Mouse (Mus musculus) left cerebral cortex, adult 18-20 months (tissue): ENCODE results near the gene Mvk. TPM values are rescaled to one million over a fixed set of nuclear protein-coding genes. Genes with fewer than 3 reads are reported as not detected.

ENCODE experiments used
- DNase-seq, 2 experiments: peaks; one replicate each; pipeline ENCODE4 v3.0.0; 2021 to 2022; ENCODE audit warnings: low spot score in 2 of 2, mixed read lengths in 1 of 2
- long read RNA-seq, 2 experiments: library from polyadenylated mRNA; stranded (forward); transcript quantifications; one replicate each; pipeline ENCODE4 v2.0.0; 2021
- total RNA-seq, 2 experiments: library from RNA; stranded (reverse); gene quantifications; 2 replicates each; pipeline ENCODE4 v1.2.3; 2021

Mvk gene
- total RNA-seq: 10 to 100 TPM; 26.9 to 30.9 TPM
- long read RNA-seq, experiment 1, transcript Mvk-201 (11 exons, 1,660 nt): major isoform, 18 of 37 reads
- long read RNA-seq, experiment 1, partial matches to known transcripts: 14 of 37 reads
- long read RNA-seq, experiment 1, other reads (novel, unspliced or antisense): 4 of 37 reads
- long read RNA-seq, experiment 2, transcript Mvk-201 (11 exons, 1,660 nt): major isoform, 13 of 28 reads
- long read RNA-seq, experiment 2, partial matches to known transcripts: 11 of 28 reads
- long read RNA-seq, experiment 2, other reads (novel, unspliced or antisense): 2 of 28 reads

DNA sequence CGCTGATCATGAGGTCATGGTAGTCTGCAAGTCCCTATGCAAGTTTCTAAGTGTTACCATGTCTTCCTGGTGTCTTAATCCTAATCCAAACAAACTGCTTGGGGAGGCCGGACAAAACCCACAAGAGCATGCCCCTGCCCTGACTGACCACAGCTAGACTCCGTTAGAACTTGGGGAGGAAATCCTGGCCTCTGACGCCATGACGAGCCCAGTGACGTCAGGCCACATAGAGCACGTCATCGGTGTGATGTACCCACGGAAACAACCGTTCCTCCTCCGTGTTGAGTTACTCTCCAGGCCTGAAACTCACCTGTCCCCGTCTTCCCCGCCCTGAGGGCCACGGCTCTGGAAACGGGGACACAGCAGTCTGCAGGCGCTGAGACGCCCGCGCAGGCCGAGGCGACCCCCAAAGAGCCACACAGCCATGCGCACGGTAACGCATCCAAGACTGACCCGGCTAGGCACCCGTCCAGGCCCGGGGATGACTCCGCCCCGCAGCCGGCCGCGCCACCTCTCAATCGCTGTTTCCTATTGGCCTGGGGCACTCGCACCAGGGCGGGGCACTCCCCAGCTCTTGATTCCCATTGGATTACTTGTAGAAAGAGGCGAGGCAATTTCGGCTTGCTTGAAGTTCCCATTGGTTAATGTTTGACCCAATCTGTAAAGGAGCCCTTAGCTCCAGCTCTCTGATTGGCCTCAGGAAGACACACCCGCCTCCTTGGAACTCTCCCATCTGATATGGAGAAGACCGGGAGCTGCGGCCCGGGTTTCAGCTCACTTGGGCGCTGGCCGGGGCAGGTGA lies at the start of gene Mvk, which contains the start of gene Mmab:
Gene Mvk (plus strand): TSS at position 704 of the 802 bp plus-strand sequence.
Gene Mmab (minus strand): TSS at position 495 of the 802 bp plus-strand sequence.
- DNase-seq: peak; percentile 96 to 97

- DNase-seq: no peak
Measured at GRCm38 (mm10) chr5:114406592-114406991, 37.5 kb upstream of the Mvk start.

DNA sequence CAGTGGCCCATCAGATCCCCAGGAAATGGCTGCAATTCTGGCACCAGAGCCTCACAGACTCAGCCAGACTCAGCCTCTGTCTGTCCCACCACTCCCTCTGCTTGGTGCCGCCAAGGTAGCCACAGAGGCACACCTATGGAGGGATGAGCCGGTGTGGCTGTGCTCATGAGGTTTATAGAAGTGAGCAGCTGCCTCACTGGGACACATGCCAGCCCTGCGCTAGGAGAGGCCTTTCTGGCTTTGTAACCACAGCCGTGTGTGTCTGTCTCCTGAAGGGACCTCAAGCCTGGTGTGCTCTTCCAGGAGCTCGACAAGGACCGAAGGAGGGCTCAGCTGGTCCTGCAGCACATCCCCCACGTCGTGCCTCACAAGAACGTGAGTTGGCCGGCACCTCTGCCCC lies 36.8 kb upstream of the Mvk start:
- DNase-seq: no peak

DNA sequence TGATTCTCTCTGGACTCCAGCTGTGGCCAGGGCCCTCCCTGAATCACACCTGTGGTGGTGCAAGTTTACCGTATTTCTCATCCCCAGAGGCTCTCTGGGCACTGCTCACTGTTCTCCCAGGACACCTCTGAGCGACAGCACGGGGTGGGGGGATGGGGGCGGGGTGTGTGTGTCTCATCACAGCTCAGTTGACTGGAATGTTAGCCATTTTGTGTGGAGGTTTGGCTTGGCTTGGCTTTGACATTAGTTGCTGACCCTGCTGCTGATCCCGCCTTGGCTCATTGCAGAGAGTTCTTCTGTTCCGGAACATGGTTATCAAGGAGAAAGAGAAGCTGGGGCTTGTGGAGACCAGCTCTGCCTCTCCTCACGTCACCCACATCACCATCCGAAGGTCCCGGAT lies 36.3 kb upstream of the Mvk start:
- DNase-seq: no peak

DNA sequence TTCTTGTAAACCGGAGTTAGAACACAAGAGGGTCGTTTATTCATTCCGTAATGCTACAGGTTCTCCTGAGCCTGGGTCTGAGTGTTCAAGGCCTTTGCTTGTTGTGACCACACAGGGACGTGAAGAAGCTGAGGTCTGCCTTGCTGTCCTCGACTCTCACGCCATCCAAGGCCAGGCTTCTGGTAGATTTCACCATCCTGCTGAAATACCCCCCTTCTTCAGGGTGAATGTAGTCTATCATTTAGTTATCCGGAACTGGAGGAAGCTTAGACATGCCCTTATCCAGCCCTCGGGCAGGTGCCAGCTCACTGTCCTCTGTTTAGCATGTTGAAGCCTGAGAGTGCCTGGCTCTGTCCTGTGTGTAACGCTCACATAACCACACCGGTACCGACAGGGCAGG lies 35.2 kb upstream of the Mvk start:
- DNase-seq: no peak

- DNase-seq: no peak
Measured at GRCm38 (mm10) chr5:114410429-114410828, 33.6 kb upstream of the Mvk start.

DNA sequence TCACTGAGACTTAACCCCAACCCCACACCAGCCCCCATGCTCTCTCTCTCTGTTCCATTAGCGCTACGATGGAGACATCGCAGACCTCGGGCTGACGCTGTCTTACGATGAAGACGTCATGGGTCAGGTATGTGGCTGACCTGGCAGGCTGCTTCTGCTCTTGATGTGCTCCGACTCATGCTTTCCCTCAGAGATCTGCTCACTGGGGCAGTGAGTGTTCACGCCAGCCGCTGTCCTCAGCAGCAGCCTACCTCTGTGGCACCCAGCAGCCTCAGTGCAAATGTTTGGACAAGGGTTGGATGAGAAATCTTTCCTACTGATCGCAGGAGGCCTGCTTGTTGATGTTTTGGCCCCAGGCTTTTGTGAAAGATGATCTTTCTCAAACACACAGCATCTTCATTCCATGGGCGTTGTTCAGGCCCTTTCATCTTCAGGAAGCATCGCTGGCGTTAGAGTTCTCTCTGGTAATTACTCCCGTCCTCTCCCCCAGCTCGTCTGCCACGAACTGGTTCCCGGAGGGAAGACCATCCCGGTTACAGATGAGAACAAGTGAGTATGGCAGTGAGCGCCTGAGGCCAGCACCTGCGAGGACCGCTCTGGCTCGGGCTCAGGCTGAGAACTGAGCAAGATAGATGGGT lies 31.6 kb upstream of the Mvk start:
- DNase-seq: no peak

GRCm38 (mm10) chr5:114413067-114413735 lies 30.9 kb upstream of the Mvk start:
- DNase-seq: no peak

DNA sequence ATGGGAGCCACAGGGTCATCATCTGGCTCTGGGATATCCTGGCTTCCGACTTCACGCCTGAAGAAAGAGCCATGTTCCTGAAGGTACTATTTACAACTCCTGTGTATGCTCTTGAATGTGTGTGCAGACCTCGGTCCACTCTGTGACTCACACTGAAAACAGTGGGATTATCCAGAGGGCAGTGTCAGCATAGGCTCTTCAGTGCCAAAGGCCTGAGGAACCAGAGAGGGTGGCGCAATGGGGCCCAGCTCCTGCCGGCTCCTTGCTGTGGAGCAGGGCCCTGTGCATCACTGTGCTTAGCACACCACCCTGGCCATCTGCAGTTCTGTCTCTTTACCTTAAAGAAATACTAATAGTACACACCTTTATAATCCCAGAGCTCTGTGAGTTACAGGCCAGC lies 28.5 kb upstream of the Mvk start:
- no peak for DNase-seq

- no peak for DNase-seq
Measured at GRCm38 (mm10) chr5:114416855-114417254, 27.2 kb upstream of the Mvk start.

GRCm38 (mm10) chr5:114418541-114418940 lies 25.5 kb upstream of the Mvk start:
- no peak for DNase-seq

DNA sequence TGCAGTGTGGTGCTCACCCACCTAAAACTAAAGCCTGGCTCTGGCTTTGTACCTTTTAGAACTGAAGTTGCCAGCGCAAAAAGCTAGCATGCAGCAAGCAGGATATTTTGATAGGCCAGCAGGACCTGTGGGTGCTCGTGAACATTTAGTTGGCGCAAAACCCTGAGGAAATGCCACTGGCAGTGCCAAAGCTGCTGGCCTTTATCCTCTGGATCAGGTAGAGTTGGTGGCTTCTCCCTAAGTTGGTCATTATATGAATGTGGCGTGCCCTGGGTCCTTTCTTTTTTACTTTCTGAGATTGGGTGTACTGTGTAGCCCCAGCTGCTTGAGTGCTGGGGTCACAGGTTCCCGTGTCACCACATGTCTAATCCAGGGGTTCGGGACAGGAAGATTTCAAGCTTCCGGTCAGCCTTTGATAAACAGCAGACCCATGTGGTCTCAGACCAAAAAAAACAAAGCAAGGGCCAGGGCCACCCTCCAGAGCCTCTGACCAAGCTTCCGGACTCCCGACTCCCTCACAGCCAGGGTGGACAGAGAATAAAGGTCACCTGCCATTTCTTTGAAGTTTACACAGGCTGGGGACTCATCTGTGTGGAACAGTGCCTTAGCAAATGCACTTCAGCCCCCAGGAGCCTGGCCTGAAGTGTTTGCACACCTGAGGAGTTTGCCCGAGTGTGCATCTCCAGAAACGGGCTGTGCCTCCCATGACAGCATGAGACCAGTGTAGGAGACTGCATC lies 22.3 kb upstream of the Mvk start:
- no peak for DNase-seq

DNA sequence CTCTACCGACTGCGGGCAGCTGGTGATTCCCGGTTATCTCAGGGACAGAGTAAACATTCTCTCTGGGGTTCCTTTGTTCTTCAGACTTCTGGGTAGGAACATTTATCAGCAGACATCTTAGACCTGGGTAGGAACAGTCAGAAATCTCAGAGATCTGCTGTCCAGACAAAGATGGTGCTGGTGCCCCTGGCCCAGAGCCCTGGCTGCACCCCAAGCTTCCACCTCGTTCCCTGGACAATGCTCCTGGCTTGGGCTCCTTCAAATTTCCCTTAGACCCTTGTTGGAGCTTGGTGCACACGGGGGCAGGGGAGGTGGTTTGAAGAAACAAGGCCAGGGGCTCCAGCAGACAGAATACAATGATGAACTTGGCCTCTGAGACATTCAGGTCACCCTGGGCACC lies 21.5 kb upstream of the Mvk start:
- DNase-seq: no peak

DNA sequence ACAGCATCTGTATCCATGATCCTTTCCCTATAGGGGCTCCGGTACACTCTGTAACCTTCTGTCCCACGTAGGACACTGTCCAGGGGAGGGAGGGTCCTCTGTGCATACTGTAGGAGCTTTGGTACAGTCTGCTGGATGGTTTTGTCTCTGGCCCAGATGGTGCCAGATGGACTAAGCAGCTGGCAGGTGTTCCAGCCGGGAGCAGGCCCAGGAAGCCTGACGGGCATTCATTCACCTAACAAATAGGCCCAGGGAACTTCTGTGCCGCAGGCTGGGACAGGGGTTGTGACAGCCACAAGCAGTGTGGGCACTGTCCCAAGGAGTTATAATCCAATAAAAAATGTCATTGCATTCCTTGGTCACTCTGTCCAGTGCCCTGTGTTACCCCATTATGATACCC lies 20.1 kb upstream of the Mvk start:
- DNase-seq: no peak

DNA sequence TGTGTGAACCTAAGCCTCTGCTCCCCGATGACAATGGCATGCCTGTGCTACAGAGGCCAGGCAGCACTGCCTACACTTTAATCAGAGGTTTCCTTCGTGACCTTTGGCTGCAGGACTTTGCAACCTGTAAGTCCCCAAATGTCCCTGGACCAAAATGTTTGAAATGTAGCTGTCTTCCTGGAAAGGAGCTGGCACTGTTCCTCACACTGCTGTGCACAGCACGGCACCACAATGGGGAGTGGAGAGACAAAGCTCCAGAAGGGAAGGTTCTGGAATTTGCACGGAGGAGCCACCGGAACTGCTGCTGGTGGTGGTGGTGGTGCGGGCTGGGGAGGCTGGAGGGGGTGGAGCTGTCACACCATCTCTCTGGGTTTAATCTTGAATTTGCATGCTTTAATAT lies 17.3 kb upstream of the Mvk start:
- no peak for DNase-seq

GRCm38 (mm10) chr5:114428621-114429020 lies 15.4 kb upstream of the Mvk start:
- DNase-seq: no peak

GRCm38 (mm10) chr5:114429781-114430180 lies 14.3 kb upstream of the Mvk start:
- no peak for DNase-seq

DNA sequence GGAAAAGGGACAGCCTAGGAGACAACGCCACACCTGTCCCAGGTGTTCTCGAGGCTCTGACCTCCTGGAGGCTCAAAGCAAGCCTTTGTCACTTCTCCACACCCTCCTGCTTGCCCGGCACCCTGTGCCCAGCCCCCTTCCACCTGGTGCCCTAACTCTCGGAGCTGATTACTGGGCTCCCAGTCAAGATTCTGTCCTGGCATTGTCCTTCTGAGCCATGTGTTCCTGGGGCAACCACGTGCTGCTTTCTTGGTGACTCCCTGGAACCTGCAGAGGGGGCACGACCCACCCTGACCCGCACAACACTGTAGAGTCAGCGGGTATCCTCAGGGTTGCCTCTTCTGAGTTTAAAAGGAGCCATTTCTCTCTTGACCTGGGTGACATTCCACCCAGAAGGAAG lies 9.7 kb upstream of the Mvk start:
- no peak for DNase-seq

GRCm38 (mm10) chr5:114435588-114435987 lies 8.5 kb upstream of the Mvk start:
- DNase-seq: no peak

DNA sequence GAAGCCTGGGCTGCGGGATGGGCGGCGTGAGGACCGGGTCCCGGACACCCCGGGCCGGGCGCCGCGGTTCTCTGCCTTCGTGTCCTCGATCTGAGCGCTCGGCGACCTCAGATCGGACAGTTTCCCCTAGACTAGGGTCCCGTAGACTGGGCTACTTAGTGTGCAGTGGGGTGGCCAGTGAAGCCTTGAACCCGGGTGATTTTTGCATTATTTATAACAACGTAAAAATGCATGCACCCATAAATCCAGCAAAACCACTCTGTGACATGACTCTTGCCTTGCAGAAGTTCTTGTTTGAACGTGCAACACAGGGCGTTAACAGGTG lies 261 bp downstream of the Mvk start:
- DNase-seq: no peak

GRCm38 (mm10) chr5:114449011-114449410 lies 4.9 kb downstream of the Mvk start:
- no peak for DNase-seq
